Mouse (Mus musculus): Measurements from ENCODE around the gene Ccdc153. TPM values are rescaled to one million over a fixed set of nuclear protein-coding genes. Genes with fewer than 3 reads are reported as not detected.

Gene Ccdc153
- total RNA-seq, 1 experiment from 2014 or later, result 3.7 TPM

GRCm38 (mm10) chr9:44287401-44288075 lies 47.1 kb downstream of the Ccdc153 start:
- DNase-seq, result peak; percentile 58

DNA sequence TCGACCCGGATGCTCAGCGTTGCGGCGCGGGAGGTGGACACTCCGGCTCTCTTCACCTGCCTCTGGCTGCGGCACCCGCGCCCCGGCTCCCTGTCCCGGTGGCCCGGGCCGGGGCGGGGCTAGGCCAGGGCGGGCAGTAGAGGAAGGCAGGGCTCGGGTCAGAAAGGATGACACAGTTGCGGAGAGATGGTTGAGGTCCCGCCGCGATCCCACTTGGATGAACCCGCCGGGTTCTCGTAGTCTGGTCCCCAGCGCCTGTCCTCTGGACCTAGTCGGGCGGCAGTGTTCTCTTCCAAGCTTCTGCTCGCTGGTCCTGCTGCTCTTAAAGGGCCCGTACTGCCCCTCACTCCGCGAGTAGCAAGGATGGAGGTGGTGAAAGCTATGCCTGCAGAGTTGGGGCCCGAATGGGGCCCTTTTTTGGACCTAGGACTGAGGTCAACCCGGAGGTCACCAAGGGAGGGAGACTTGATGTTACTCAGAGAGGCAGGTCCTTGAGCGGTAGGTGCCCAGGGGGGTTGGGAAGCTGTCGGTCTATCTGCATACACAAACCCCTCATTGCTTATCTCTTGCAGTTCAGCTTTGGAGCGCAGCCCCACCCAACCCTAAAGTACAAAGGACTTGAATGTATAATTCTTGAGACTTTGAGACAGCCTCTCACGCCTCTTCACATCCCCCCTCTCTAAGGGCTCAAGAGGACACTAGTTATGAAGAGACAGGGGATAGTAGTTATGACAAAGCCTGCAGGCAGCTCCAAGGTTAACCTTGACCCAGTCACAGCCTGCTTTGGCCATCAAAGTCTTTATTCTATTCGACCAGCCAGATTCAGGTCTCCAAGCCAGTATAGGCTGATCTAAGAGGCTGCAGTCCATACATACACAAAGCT lies 47.8 kb downstream of the Ccdc153 start, which contains the start of gene Abcg4:
Gene Abcg4 (minus strand): TSS at position 540 of the 883 bp plus-strand sequence.
- peak; percentile 61 for DNase-seq

DNA sequence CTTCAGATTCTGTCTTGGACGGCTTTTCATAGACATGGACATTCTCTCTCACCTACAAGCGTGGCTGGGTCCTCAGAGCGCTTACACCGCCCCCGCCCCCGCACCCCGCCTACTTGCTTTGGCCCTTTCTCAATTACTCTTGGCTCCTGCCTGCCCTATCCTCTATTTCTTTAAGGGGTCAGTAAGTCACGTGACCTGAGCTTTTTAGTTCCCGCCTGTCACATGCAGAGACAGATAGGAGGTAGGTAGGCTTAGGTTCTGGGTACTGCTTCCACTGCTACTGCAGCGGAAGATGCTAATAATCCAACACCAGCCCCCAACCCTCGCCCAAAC lies 48.4 kb downstream of the Ccdc153 start:
- no peak for DNase-seq

GRCm38 (mm10) chr9:44292490-44292889 lies 52.0 kb downstream of the Ccdc153 start:
- DNase-seq, result peak; percentile 35

Other genes with a start within 250 kb of the Ccdc153 start
- gene Thy1, start 197.3 kb upstream of the Ccdc153 start, total RNA-seq (2021), result 30.8 and 37.7 TPM in 2 replicates
- 20.9 and 22.8 TPM in 2 replicates for gene Usp2, start 173.7 kb upstream of the Ccdc153 start, total RNA-seq (2021)
- gene Mfrp, start 138.9 kb upstream of the Ccdc153 start, total RNA-seq (2021), result not detected in 2 replicates
- gene C1qtnf5, start 133.4 kb upstream of the Ccdc153 start, total RNA-seq (2021), result 9.9 and 10.9 TPM in 2 replicates
- gene Gm49380, start 127.2 kb upstream of the Ccdc153 start, total RNA-seq (2021), result 0.82 and 1.5 TPM in 2 replicates
- 30.3 and 36.4 TPM in 2 replicates for gene Rnf26, start 127.2 kb upstream of the Ccdc153 start, total RNA-seq (2021)
- 32.2 and 32.9 TPM in 2 replicates for gene Mcam, start 106.2 kb upstream of the Ccdc153 start, total RNA-seq (2021)
- 32.7 and 36.2 TPM in 2 replicates for gene Cbl, start 6.6 kb upstream of the Ccdc153 start, total RNA-seq (2021)
- gene Pdzd3, start 10.8 kb downstream of the Ccdc153 start, total RNA-seq (2021), result 0.27 TPM in 1 of 2 replicates, not detected in the other
- 18.5 and 34.8 TPM in 2 replicates for gene Nlrx1, start 27.9 kb downstream of the Ccdc153 start, total RNA-seq (2021)
- gene Abcg4, start 47.9 kb downstream of the Ccdc153 start, total RNA-seq (2021), result 39.1 and 43.4 TPM in 2 replicates
- gene Hinfp, start 65.0 kb downstream of the Ccdc153 start, total RNA-seq (2021), result 23.6 and 29.3 TPM in 2 replicates
- 43.3 and 48.8 TPM in 2 replicates for gene C2cd2l, start 79.6 kb downstream of the Ccdc153 start, total RNA-seq (2021)
- gene Dpagt1, start 85.3 kb downstream of the Ccdc153 start, total RNA-seq (2021), result 34.3 and 34.5 TPM in 2 replicates
- gene H2afx, start 94.0 kb downstream of the Ccdc153 start, total RNA-seq (2021), result 56.5 and 65.2 TPM in 2 replicates
- 81.2 and 102 TPM in 2 replicates for gene Hmbs, start 103.6 kb downstream of the Ccdc153 start, total RNA-seq (2021)
- gene Vps11, start 121.0 kb downstream of the Ccdc153 start, total RNA-seq (2021), result 52.4 and 74.6 TPM in 2 replicates
- gene Hyou1, start 138.8 kb downstream of the Ccdc153 start, total RNA-seq (2021), result 144 and 148 TPM in 2 replicates
- gene Slc37a4, start 156.2 kb downstream of the Ccdc153 start, total RNA-seq (2021), result 21.4 and 27.1 TPM in 2 replicates
- gene Rps25, start 166.5 kb downstream of the Ccdc153 start, total RNA-seq (2021), result 1,083 and 1,176 TPM in 2 replicates
- 89.7 and 92.0 TPM in 2 replicates for gene Trappc4, start 166.9 kb downstream of the Ccdc153 start, total RNA-seq (2021)
- gene Ccdc84, start 177.9 kb downstream of the Ccdc153 start, total RNA-seq (2021), result 20.4 and 21.9 TPM in 2 replicates
- not detected in 2 replicates for gene Foxr1, start 200.5 kb downstream of the Ccdc153 start, total RNA-seq (2021)
- not detected in 2 replicates for gene Upk2, start 214.3 kb downstream of the Ccdc153 start, total RNA-seq (2021)
- gene Bcl9l, start 242.1 kb downstream of the Ccdc153 start, total RNA-seq (2021), result 56.0 and 82.0 TPM in 2 replicates